Mouse (Mus musculus) small intestine, adult 2 months (tissue): ENCODE results near the gene Ryk. TPM values are rescaled to one million over a fixed set of nuclear protein-coding genes. Genes with fewer than 3 reads are reported as not detected.
"Not testable (repeated sequence)": the region's sequence is repeated elsewhere in the genome, so short reads cannot be mapped to it uniquely, and the experiment has no call there.

Experiments
- H3K27ac ChIP-seq: fragments of 200-500 bp; 2 replicates; pipeline ENCODE4 v1.5.1; 2012; ENCODE audit warnings: low read depth, low read length, control low read depth, inconsistent platforms; ENCODE audit not compliant: insufficient read depth
- H3K27me3 ChIP-seq: fragments of 200-500 bp; 2 replicates; pipeline ENCODE4 v1.6.1; 2012; ENCODE audit warnings: mild to moderate bottlenecking, moderate library complexity, low read length, inconsistent platforms; ENCODE audit not compliant: control insufficient read depth, insufficient read depth
- H3K36me3 ChIP-seq: fragments of 200-500 bp; 2 replicates; pipeline ENCODE4 v1.6.1; 2012; ENCODE audit warnings: mild to moderate bottlenecking, low read length, control low read depth, inconsistent platforms; ENCODE audit not compliant: control insufficient read depth, insufficient read depth
- H3K4me1 ChIP-seq: fragments of 200-500 bp; 2 replicates; pipeline ENCODE4 v1.6.1; 2012; ENCODE audit warnings: low read length, inconsistent platforms, mixed read lengths; ENCODE audit not compliant: control insufficient read depth, insufficient read depth, insufficient read length
- H3K4me3 ChIP-seq: fragments of 200-500 bp; 2 replicates; pipeline ENCODE4 v1.5.1; 2012; ENCODE audit warnings: low read depth, mild to moderate bottlenecking, control low read depth, inconsistent platforms, low read length, moderate library complexity
- CTCF ChIP-seq: fragments of 200-500 bp; IDR thresholded peaks from 2 replicates; pipeline ENCODE4 v1.5.1; 2012; ENCODE audit warnings: low read depth, mild to moderate bottlenecking, control low read depth, inconsistent platforms, low read length, moderate library complexity, mixed read lengths; ENCODE audit not compliant: insufficient replicate concordance, insufficient read length; ENCODE audit errors: extremely low read depth
- POLR2A ChIP-seq: fragments of 200-500 bp; IDR thresholded peaks from 2 replicates; pipeline ENCODE4 v1.6.1; 2012; ENCODE audit warnings: low read depth, mild to moderate bottlenecking, control low read depth, inconsistent platforms, low read length, moderate library complexity
- WGBS: fragments of 180-500 bp; shearing (Covaris S2); methylation state at CpG from one replicate; pipeline ENCODE4 v1.1.7; 2018; 5-methylcytosine and 5-hydroxymethylcytosine counted together
- polyA plus RNA-seq: library from polyadenylated mRNA; depleted of rRNA; stranded (reverse); fragments of >200 nt; gene quantifications from 2 replicates; pipeline ENCODE4 v1.2.3, GENCODE M21; 2012

Ryk gene
- polyA plus RNA-seq, 1 experiment = 36.0 TPM

GRCm38 (mm10) chr9:102904952-102905351 lies 70.2 kb downstream of the Ryk start:
- 51% methylated on average over 6 of the region's 6 CpGs for WGBS
- peaks cover 3% of the 10 kb centered on the region for H3K4me1 ChIP-seq
- peaks cover 26% of the 10 kb centered on the region for H3K36me3 ChIP-seq

GRCm38 (mm10) chr9:102906781-102907180 lies 72.1 kb downstream of the Ryk start:
- Histone ChIP-seq H3K4me1 (peaks cover 5% of the 10 kb centered on the region), H3K27ac (no peak overlapping the region), H3K27me3 (no peaks in the 10 kb centered on the region), H3K4me3 (no peak overlapping the region), H3K36me3 (peaks cover 26% of the 10 kb centered on the region)
- TF ChIP-seq POLR2A (no peak), CTCF (no peak)
- WGBS = 95% methylated on average over 12 of the region's 12 CpGs

More at GRCm38 (mm10) chr9:102904952-102905351, 70.2 kb downstream of the Ryk start:
- no peaks in the 10 kb centered on the region for H3K27me3 ChIP-seq
- H3K4me3 ChIP-seq = no peak overlapping the region
- no peak overlapping the region for H3K27ac ChIP-seq
- no peak for TF ChIP-seq CTCF
- TF ChIP-seq POLR2A = no peak

- no peak overlapping the region for H3K4me3 ChIP-seq
- H3K27ac ChIP-seq = no peak overlapping the region
- H3K4me1 ChIP-seq = peaks cover 10% of the 10 kb centered on the region
- no peaks in the 10 kb centered on the region for H3K27me3 ChIP-seq
- 90% methylated on average over 11 of the region's 11 CpGs for WGBS
- TF ChIP-seq POLR2A (no peak), CTCF (no peak)
- H3K36me3 ChIP-seq = peaks cover 24% of the 10 kb centered on the region
Observed at GRCm38 (mm10) chr9:102907521-102908246, 73.0 kb downstream of the Ryk start.

GRCm38 (mm10) chr9:102911526-102911925 lies 76.8 kb downstream of the Ryk start:
- Histone ChIP-seq H3K4me3 (no peak overlapping the region), H3K27ac (peak overlapping the region; percentile 26; the same call in 1 of the 2 replicates), H3K27me3 (no peaks in the 10 kb centered on the region), H3K4me1 (peaks cover 7% of the 10 kb centered on the region; the same call in 1 of the 2 replicates), H3K36me3 (peaks cover 13% of the 10 kb centered on the region)
- TF ChIP-seq POLR2A = no peak
- WGBS = 62% methylated on average over 3 of the region's 3 CpGs

GRCm38 (mm10) chr9:102912516-102913035 lies 77.9 kb downstream of the Ryk start:
- WGBS = 88% methylated on average over 10 of the region's 10 CpGs
- TF ChIP-seq CTCF (no peak), POLR2A (no peak)
- peaks cover 7% of the 10 kb centered on the region; the same call in 1 of the 2 replicates for H3K4me1 ChIP-seq

GRCm38 (mm10) chr9:102913597-102913996 lies 78.9 kb downstream of the Ryk start:
- WGBS = 91% methylated on average over 3 of the region's 3 CpGs
- not testable (repeated sequence) for H3K4me3 ChIP-seq, H3K27ac ChIP-seq, H3K36me3 ChIP-seq, H3K4me1 ChIP-seq, H3K27me3 ChIP-seq

More at GRCm38 (mm10) chr9:102912516-102913035, 77.9 kb downstream of the Ryk start:
- Histone ChIP-seq H3K4me3 (no peak overlapping the region), H3K36me3 (peaks cover 7% of the 10 kb centered on the region), H3K27me3 (no peaks in the 10 kb centered on the region), H3K27ac (no peak overlapping the region)

GRCm38 (mm10) chr9:102914583-102914982 lies 79.9 kb downstream of the Ryk start:
- H3K36me3 ChIP-seq = 0 out of 2 replicates have a peak, but pooled peaks cover 2% of the 10 kb centered on the region
- TF ChIP-seq CTCF = no peak
- H3K27ac ChIP-seq = no peak overlapping the region
- H3K27me3 ChIP-seq = no peaks in the 10 kb centered on the region
- WGBS = 6% methylated on average over 1 of the region's 1 CpGs
- H3K4me1 ChIP-seq = peaks cover 7% of the 10 kb centered on the region; the same call in 1 of the 2 replicates
- H3K4me3 ChIP-seq = no peak overlapping the region
